Mouse (Mus musculus): ENCODE measurements around the gene Slc7a15. TPM values are rescaled to one million over a fixed set of nuclear protein-coding genes. Genes with fewer than 3 reads are reported as not detected.

Slc7a15 gene
- polyA plus RNA-seq, 1 experiment from 2014 or later, result not detected

DNA sequence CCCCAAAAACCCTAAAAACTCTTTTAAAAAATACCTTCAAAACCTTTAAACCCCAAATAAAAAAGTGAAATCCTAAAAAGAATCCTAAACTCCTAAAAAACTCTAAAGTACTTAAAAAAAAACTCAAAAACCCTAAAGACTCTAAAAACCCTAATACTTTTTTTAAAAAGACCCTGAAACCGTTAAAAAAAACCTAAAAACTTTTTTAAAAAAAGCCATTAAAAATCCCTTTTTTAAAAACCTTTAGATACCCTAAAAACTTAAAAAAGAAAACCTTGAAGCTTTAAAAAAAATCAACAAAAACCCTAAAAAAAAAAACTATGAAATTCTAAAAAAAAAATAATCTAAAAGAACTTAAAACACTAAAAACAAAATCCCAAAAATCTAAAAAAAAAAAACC, 35.4 kb upstream of the Slc7a15 start:
- H3K27me3 ChIP-seq (ENCODE audit: control insufficient read depth, insufficient read depth, low read length), result no peaks in the 10 kb centered on the region
- WGBS, result 86% methylated on average over 1 of the region's 1 CpGs
- no peaks in the 10 kb centered on the region; the same call in 1 of the 2 replicates for H3K36me3 ChIP-seq (ENCODE audit: control insufficient read depth, insufficient read depth, low read length)
- no peak overlapping the region for H3K4me2 ChIP-seq (ENCODE audit: low read depth, severe bottlenecking)
- H3K9ac ChIP-seq (ENCODE audit: low read length), result no peak overlapping the region
- H3K4me1 ChIP-seq (ENCODE audit: control insufficient read depth, insufficient read depth, low read length), result no peaks in the 10 kb centered on the region
- DNase-seq (ENCODE audit: low spot score), result no peak
- no peak for ATAC-seq (ENCODE audit: insufficient number of reproducible peaks, low FRiP score, low TSS enrichment, low read depth)
- H3K27ac ChIP-seq (replicated peaks; ENCODE audit: low read depth, low read length), result no peak overlapping the region
- no peaks in the 10 kb centered on the region for H3K9me3 ChIP-seq (ENCODE audit: control insufficient read depth, low read length)
- no peak overlapping the region for H3K4me3 ChIP-seq (ENCODE audit: low read depth, low read length)

DNA sequence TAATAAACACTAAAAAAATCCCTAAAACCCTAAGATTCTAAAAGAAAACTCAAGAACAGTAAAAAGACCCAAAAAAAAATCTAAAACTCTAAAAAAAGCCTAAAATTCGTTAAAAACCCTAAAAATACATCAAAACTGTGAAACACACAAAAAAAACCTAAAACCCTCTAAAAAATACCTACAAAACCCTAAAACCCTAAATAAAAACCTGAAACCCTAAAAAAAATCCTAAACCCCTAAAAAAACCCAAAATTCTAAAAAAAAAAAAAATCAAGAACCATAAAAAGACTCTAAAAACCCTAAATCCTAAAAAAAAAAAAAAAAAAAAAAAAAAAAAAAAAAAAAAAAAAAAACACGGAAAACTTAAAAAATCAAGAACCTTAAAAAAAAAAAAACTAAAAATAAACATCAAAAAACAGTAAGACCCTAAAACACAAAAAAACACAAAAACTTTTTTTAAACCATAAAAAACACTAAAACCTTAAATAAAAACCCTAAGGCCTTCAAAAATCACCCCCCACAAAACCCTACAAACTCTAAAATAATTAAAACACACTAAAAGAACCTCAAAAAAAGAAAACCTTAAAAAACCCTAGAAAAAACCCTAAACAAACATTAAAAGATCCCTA, 34.0 kb upstream of the Slc7a15 start:
- no peak for DNase-seq (ENCODE audit: low spot score)
- H3K9ac ChIP-seq (ENCODE audit: low read length), result no peak overlapping the region
- no peak overlapping the region for H3K27ac ChIP-seq (replicated peaks; ENCODE audit: low read depth, low read length)
- H3K4me1 ChIP-seq (ENCODE audit: control insufficient read depth, insufficient read depth, low read length), result no peaks in the 10 kb centered on the region
- ATAC-seq (ENCODE audit: insufficient number of reproducible peaks, low FRiP score, low TSS enrichment, low read depth), result no peak
- no peak overlapping the region for H3K4me2 ChIP-seq (ENCODE audit: low read depth, severe bottlenecking)
- no peaks in the 10 kb centered on the region for H3K27me3 ChIP-seq (ENCODE audit: control insufficient read depth, insufficient read depth, low read length)
- H3K9me3 ChIP-seq (ENCODE audit: control insufficient read depth, low read length), result no peaks in the 10 kb centered on the region
- H3K36me3 ChIP-seq (ENCODE audit: control insufficient read depth, insufficient read depth, low read length), result no peaks in the 10 kb centered on the region; the same call in 1 of the 2 replicates
- whole genome bisulfite sequencing, result 83% methylated on average over 2 of the region's 2 CpGs
- H3K4me3 ChIP-seq (ENCODE audit: low read depth, low read length), result no peak overlapping the region

DNA sequence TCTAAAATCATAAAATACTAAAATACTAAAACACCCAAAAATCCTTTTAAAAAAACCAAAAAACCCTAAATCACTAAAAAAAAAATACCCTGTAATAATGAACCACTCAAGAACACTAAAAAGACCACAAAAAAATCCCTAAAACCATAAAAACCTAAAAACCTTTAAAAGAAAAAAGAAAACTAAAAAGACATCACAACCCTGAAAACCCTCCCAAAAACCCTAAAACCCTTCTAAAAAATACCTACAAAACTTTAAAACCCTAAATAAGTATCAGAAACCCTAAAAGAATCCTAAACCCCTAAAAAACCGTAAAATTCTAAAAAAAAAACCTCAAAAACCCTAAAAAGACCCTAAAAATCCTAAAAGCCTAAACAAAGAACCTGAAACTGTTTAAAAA, 32.8 kb upstream of the Slc7a15 start:
- H3K4me3 ChIP-seq (ENCODE audit: low read depth, low read length), result no peak overlapping the region
- ATAC-seq (ENCODE audit: insufficient number of reproducible peaks, low FRiP score, low TSS enrichment, low read depth), result no peak
- H3K9ac ChIP-seq (ENCODE audit: low read length), result no peak overlapping the region
- WGBS, result 98% methylated on average over 1 of the region's 1 CpGs
- no peak overlapping the region for H3K27ac ChIP-seq (replicated peaks; ENCODE audit: low read depth, low read length)
- no peak overlapping the region for H3K4me2 ChIP-seq (ENCODE audit: low read depth, severe bottlenecking)
- no peaks in the 10 kb centered on the region for H3K9me3 ChIP-seq (ENCODE audit: control insufficient read depth, low read length)
- DNase-seq (ENCODE audit: low spot score), result no peak
- H3K27me3 ChIP-seq (ENCODE audit: control insufficient read depth, insufficient read depth, low read length), result no peaks in the 10 kb centered on the region
- H3K36me3 ChIP-seq (ENCODE audit: control insufficient read depth, insufficient read depth, low read length), result no peaks in the 10 kb centered on the region
- no peaks in the 10 kb centered on the region for H3K4me1 ChIP-seq (ENCODE audit: control insufficient read depth, insufficient read depth, low read length)

DNA sequence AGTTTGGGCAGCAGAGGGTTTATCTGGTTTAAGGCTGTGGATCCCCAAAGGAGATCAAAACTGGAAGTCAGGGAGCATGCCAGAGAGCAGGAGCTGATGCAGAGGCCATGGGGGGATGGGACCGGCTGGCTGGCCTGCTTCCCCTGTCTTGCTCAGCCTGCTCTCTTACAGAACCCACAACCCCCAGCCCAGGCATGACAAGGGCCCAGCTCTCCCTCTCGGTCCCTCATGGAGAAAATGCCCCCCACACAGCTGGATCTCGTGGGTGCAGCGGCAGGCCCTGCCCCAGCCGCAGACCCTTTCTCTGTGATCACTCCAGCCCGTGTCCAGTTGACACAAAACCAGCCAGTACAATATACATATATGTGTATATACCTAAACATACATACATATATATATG, 30.7 kb upstream of the Slc7a15 start:
- H3K4me1 ChIP-seq (ENCODE audit: control insufficient read depth, insufficient read depth, low read length), result no peaks in the 10 kb centered on the region
- H3K9me3 ChIP-seq (ENCODE audit: control insufficient read depth, low read length), result no peaks in the 10 kb centered on the region
- WGBS, result 97% methylated on average over 6 of the region's 6 CpGs
- no peak overlapping the region for H3K27ac ChIP-seq (replicated peaks; ENCODE audit: low read depth, low read length)
- no peak overlapping the region for H3K4me2 ChIP-seq (ENCODE audit: low read depth, severe bottlenecking)
- ATAC-seq (ENCODE audit: insufficient number of reproducible peaks, low FRiP score, low TSS enrichment, low read depth), result no peak
- no peak for DNase-seq (ENCODE audit: low spot score)
- H3K9ac ChIP-seq (ENCODE audit: low read length), result no peak overlapping the region
- H3K27me3 ChIP-seq (ENCODE audit: control insufficient read depth, insufficient read depth, low read length), result no peaks in the 10 kb centered on the region
- no peaks in the 10 kb centered on the region for H3K36me3 ChIP-seq (ENCODE audit: control insufficient read depth, insufficient read depth, low read length)
- no peak overlapping the region for H3K4me3 ChIP-seq (ENCODE audit: low read depth, low read length)

DNA sequence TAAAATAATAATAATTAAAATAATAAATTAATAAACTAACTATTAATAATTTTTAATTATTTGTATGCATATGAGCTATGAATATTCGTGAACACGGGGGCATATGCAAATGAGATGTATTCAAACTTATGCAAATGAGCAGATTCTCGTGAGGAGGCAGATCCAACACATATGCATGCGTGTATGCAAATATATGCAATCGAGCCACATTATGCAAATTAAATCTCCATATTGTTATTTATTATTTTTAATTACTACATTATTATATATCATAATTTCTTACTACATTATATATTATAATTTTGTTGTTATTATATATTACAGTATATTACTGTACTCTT, 21.8 kb upstream of the Slc7a15 start:
- Histone ChIP-seq H3K36me3 (ENCODE audit: control insufficient read depth, insufficient read depth, low read length) (no peaks in the 10 kb centered on the region; the same call in 1 of the 2 replicates), H3K9me3 (ENCODE audit: control insufficient read depth, low read length) (no peaks in the 10 kb centered on the region), H3K4me3 (ENCODE audit: low read depth, low read length) (no peak overlapping the region), H3K4me2 (ENCODE audit: low read depth, severe bottlenecking) (no peak overlapping the region), H3K4me1 (ENCODE audit: control insufficient read depth, insufficient read depth, low read length) (no peaks in the 10 kb centered on the region), H3K27me3 (ENCODE audit: control insufficient read depth, insufficient read depth, low read length) (no peaks in the 10 kb centered on the region), H3K27ac (replicated peaks; ENCODE audit: low read depth, low read length) (no peak overlapping the region), H3K9ac (ENCODE audit: low read length) (no peak overlapping the region)
- DNase-seq (ENCODE audit: low spot score), result no peak
- 92% methylated on average over 5 of the region's 5 CpGs for WGBS
- no peak for ATAC-seq (ENCODE audit: insufficient number of reproducible peaks, low FRiP score, low TSS enrichment, low read depth)

DNA sequence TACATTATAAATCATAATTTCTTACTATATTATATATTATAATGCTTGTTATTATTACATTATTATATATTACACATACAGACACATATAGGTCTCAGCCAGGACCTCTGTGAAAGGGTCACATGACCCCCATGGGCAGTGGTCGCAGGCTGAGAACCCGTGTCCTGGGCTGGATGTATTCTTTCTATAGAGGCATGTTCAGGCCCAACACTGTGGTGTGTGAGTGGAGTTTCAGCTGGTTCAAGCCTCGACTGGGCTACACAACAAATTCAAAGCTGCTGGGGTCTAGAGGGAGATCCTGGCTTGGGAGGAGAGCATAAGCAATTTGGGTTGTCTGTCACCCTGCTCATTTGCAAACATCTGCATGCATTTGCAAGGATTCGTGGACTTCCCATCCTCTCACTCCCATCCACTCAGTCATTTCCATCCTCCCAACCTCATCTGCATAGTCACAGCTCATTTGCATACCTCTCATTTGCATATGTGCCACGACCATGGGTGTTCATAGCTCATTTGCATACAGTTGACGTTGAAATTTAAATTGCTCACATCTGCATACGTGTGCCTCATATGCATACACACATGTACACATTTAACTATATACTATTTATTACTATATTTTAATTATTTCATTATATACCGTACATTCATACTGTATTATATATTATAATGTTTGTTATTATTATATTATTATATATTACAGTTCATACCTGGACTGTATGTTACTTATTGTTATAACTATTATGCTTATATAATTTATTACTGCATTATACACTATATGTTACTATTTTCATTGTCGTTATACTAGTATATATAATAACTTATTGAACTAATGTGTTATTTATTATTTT, 21.2 kb upstream of the Slc7a15 start:
- Histone ChIP-seq H3K9ac (ENCODE audit: low read length) (no peak overlapping the region), H3K27me3 (ENCODE audit: control insufficient read depth, insufficient read depth, low read length) (no peaks in the 10 kb centered on the region), H3K4me3 (ENCODE audit: low read depth, low read length) (no peak overlapping the region), H3K27ac (replicated peaks; ENCODE audit: low read depth, low read length) (no peak overlapping the region), H3K4me1 (ENCODE audit: control insufficient read depth, insufficient read depth, low read length) (no peaks in the 10 kb centered on the region), H3K4me2 (ENCODE audit: low read depth, severe bottlenecking) (no peak overlapping the region), H3K9me3 (ENCODE audit: control insufficient read depth, low read length) (no peaks in the 10 kb centered on the region), H3K36me3 (ENCODE audit: control insufficient read depth, insufficient read depth, low read length) (no peaks in the 10 kb centered on the region; the same call in 1 of the 2 replicates)
- DNase-seq (ENCODE audit: low spot score) (peak; percentile 35), ATAC-seq (ENCODE audit: insufficient number of reproducible peaks, low FRiP score, low TSS enrichment, low read depth) (no peak)
- 93% methylated on average over 9 of the region's 9 CpGs for WGBS

DNA sequence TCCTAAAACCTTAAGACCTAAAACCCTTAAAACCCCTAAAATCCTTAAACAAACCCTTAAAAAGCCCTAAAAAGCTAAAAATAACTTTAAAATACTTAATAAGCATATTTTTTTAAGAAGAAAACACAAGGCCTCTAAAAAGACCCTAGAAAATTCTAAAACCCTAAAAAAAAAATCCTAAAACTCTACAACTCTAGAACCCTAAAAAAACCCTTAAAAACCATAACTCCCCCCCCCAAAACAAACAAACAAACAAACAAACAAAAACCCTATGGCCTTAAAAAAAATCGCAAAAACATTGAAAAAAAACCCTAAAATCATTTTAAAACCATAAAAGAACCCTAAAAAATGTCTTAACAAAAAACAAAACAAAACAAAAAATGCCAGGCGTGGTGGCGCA, 19.4 kb upstream of the Slc7a15 start:
- DNase-seq (ENCODE audit: low spot score) (no peak), ATAC-seq (ENCODE audit: insufficient number of reproducible peaks, low FRiP score, low TSS enrichment, low read depth) (no peak)
- Histone ChIP-seq H3K4me1 (ENCODE audit: control insufficient read depth, insufficient read depth, low read length) (no peaks in the 10 kb centered on the region), H3K27me3 (ENCODE audit: control insufficient read depth, insufficient read depth, low read length) (no peaks in the 10 kb centered on the region), H3K9me3 (ENCODE audit: control insufficient read depth, low read length) (no peaks in the 10 kb centered on the region), H3K36me3 (ENCODE audit: control insufficient read depth, insufficient read depth, low read length) (no peaks in the 10 kb centered on the region; the same call in 1 of the 2 replicates), H3K27ac (replicated peaks; ENCODE audit: low read depth, low read length) (no peak overlapping the region), H3K9ac (ENCODE audit: low read length) (no peak overlapping the region), H3K4me3 (ENCODE audit: low read depth, low read length) (no peak overlapping the region), H3K4me2 (ENCODE audit: low read depth, severe bottlenecking) (no peak overlapping the region)
- 96% methylated on average over 3 of the region's 3 CpGs for WGBS

DNA sequence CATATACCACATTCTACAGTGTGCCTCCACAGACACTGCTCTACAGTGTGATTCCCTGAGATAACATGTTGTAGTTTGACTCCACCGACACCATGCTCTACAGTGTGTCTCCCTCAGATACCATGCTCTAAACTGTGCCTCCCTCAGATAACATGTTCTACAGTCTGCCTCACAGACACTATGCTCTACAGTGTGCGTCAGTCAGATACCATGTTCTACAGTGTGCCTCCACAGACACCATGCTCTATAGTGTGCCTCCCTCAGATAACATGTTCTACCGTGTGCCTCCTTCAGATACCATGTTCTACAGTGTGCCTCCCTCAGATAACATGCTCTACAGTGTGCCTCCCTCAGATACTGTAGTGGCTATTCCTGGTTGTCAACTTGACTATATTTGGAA, 10.2 kb upstream of the Slc7a15 start:
- H3K9me3 ChIP-seq (ENCODE audit: control insufficient read depth, low read length), result no peaks in the 10 kb centered on the region
- no peak for DNase-seq (ENCODE audit: low spot score)
- 93% methylated on average over 3 of the region's 3 CpGs for WGBS
- H3K4me2 ChIP-seq (ENCODE audit: low read depth, severe bottlenecking), result no peak overlapping the region
- no peaks in the 10 kb centered on the region for H3K4me1 ChIP-seq (ENCODE audit: control insufficient read depth, insufficient read depth, low read length)
- H3K4me3 ChIP-seq (ENCODE audit: low read depth, low read length), result no peak overlapping the region
- no peaks in the 10 kb centered on the region for H3K36me3 ChIP-seq (ENCODE audit: control insufficient read depth, insufficient read depth, low read length)
- no peaks in the 10 kb centered on the region for H3K27me3 ChIP-seq (ENCODE audit: control insufficient read depth, insufficient read depth, low read length)
- H3K9ac ChIP-seq (ENCODE audit: low read length), result no peak overlapping the region
- no peak for ATAC-seq (ENCODE audit: insufficient number of reproducible peaks, low FRiP score, low TSS enrichment, low read depth)
- H3K27ac ChIP-seq (replicated peaks; ENCODE audit: low read depth, low read length), result no peak overlapping the region
